Mouse (Mus musculus) spleen, adult 2 months (tissue): ENCODE measurements around the gene Sgce.

Experiments used
- CTCF ChIP-seq: fragments of 200-500 bp; IDR thresholded peaks from 2 replicates; pipeline ENCODE4 v1.5.1; 2011; ENCODE audit warnings: mild to moderate bottlenecking, inconsistent platforms; ENCODE audit not compliant: insufficient read depth, insufficient read length, insufficient replicate concordance; ENCODE audit errors: extremely low read depth
- POLR2A ChIP-seq: fragments of 200-500 bp; IDR thresholded peaks from 2 replicates; pipeline ENCODE4 v1.6.1; 2011; ENCODE audit warnings: low read depth, low read length, inconsistent platforms

- TF ChIP-seq CTCF = no peak
- TF ChIP-seq POLR2A = no peak
These were observed 24.9 kb downstream of the Sgce start for GRCm38 (mm10) chr6:4722142-4722541.
